Mouse (Mus musculus) CD4-positive naive resting alpha-beta T cell, adult 76 days (primary cell): ENCODE data around the gene Srebf2. TPM values are rescaled to one million over a fixed set of nuclear protein-coding genes. Genes with fewer than 3 reads are reported as not detected.

Source experiments
- total RNA-seq: library from RNA; stranded (reverse); gene quantifications from one replicate; pipeline ENCODE4 v1.2.4, GENCODE M21; 2023

The Srebf2 gene
- 239 TPM for total RNA-seq

GRCm38 (mm10) chr15:82146770-82147610 is at the start of gene Srebf2:
Gene Srebf2, plus strand, starts transcription at chr15:82147181.

GRCm38 (mm10) chr15:82127426-82128374 is 19.3 kb upstream of the Srebf2 start, which contains the start of gene Ccdc134:
Gene Ccdc134, plus strand, starts transcription at chr15:82127922.

GRCm38 (mm10) chr15:82212752-82213063 is 65.7 kb downstream of the Srebf2 start, which contains the start of gene Shisa8:
Gene Shisa8, minus strand, starts transcription at chr15:82212815.

GRCm38 (mm10) chr15:82223657-82224601 is 76.9 kb downstream of the Srebf2 start, which contains the start of gene Tnfrsf13c:
Gene Tnfrsf13c, minus strand, starts transcription at chr15:82224369.

GRCm38 (mm10) chr15:82244115-82244804 is 97.3 kb downstream of the Srebf2 start, which contains the start of gene Cenpm:
Gene Cenpm, minus strand, starts transcription at chr15:82244748.

GRCm38 (mm10) chr15:82252097-82252496 is 105.1 kb downstream of the Srebf2 start, which contains the start of gene 1500009C09Rik:
Gene 1500009C09Rik, plus strand, starts transcription at chr15:82252397.

Other genes starting within 250 kb of the Srebf2 start
- 11.5 TPM for gene Polr3h, start 220.9 kb upstream of the Srebf2 start, total RNA-seq
- gene Csdc2, start 210.4 kb upstream of the Srebf2 start, total RNA-seq = not detected
- 13.0 TPM for gene Pmm1, start 186.3 kb upstream of the Srebf2 start, total RNA-seq
- not detected for gene 1700029P11Rik, start 166.6 kb upstream of the Srebf2 start, total RNA-seq
- 21.7 TPM for gene Xrcc6, start 159.3 kb upstream of the Srebf2 start, total RNA-seq
- 18.6 TPM for gene Desi1, start 113.3 kb upstream of the Srebf2 start, total RNA-seq
- 79.1 TPM for gene Snu13, start 99.6 kb upstream of the Srebf2 start, total RNA-seq
- gene 4930407I10Rik, start 88.0 kb upstream of the Srebf2 start, total RNA-seq = not detected
- gene Mei1, start 77.2 kb upstream of the Srebf2 start, total RNA-seq = not detected
- gene Ccdc134, start 19.3 kb upstream of the Srebf2 start, total RNA-seq = 33.6 TPM
- 0.29 TPM for gene Shisa8, start 65.6 kb downstream of the Srebf2 start, total RNA-seq
- gene Tnfrsf13c, start 77.2 kb downstream of the Srebf2 start, total RNA-seq = 18.9 TPM
- gene Cenpm, start 97.6 kb downstream of the Srebf2 start, total RNA-seq = 1.7 TPM
- gene 1500009C09Rik, start 105.2 kb downstream of the Srebf2 start, total RNA-seq = not detected
- gene Sept3, start 127.7 kb downstream of the Srebf2 start, total RNA-seq = not detected
- not detected for gene Wbp2nl, start 151.8 kb downstream of the Srebf2 start, total RNA-seq
- 43.6 TPM for gene Naga, start 191.7 kb downstream of the Srebf2 start, total RNA-seq
- 0.26 TPM for gene Pheta2, start 191.8 kb downstream of the Srebf2 start, total RNA-seq
- 97.2 TPM for gene Smdt1, start 191.8 kb downstream of the Srebf2 start, total RNA-seq
- gene Ndufa6, start 207.1 kb downstream of the Srebf2 start, total RNA-seq = 130 TPM
- 11.3 TPM for gene Cyp2d22, start 233.1 kb downstream of the Srebf2 start, total RNA-seq
- gene Cyp2d11, start 246.8 kb downstream of the Srebf2 start, total RNA-seq = not detected